Mouse (Mus musculus) hindbrain, embryonic 15.5 days (tissue): ENCODE data around the gene Slco2b1. TPM values are rescaled to one million over a fixed set of nuclear protein-coding genes. Genes with fewer than 3 reads are reported as not detected.

ENCODE experiments used
- polyA plus RNA-seq: library from polyadenylated mRNA; unstranded; fragments of >200 nt; fragmentation: Nextera tagmentation; extraction: Ambion mirVana; gene quantifications from 2 replicates; pipeline ENCODE4 v1.2.1, GENCODE M21; 2015

Gene Slco2b1
- polyA plus RNA-seq, 1 experiment from 2014 or later, result 7.1 TPM

Other genes starting within 250 kb of the Slco2b1 start
- 5.0 and 7.3 TPM in 2 replicates for gene Klhl35, start 245.3 kb downstream of the Slco2b1 start, polyA plus RNA-seq
- gene Rps3, start 227.6 kb downstream of the Slco2b1 start, polyA plus RNA-seq, result 401 and 427 TPM in 2 replicates
- gene Arrb1, start 175.9 kb downstream of the Slco2b1 start, polyA plus RNA-seq, result 17.5 and 19.1 TPM in 2 replicates
- gene Tpbgl, start 84.2 kb downstream of the Slco2b1 start, polyA plus RNA-seq, result 2.0 and 2.4 TPM in 2 replicates
- not detected in 2 replicates for gene Olfr520, start 18.9 kb upstream of the Slco2b1 start, polyA plus RNA-seq
- not detected in 2 replicates for gene Olfr521, start 52.2 kb upstream of the Slco2b1 start, polyA plus RNA-seq
- 1.6 and 2.1 TPM in 2 replicates for gene Neu3, start 117.1 kb upstream of the Slco2b1 start, polyA plus RNA-seq
- 0.80 and 1.1 TPM in 2 replicates for gene Xrra1, start 147.8 kb upstream of the Slco2b1 start, polyA plus RNA-seq
- 276 and 279 TPM in 2 replicates for gene Spcs2, start 152.1 kb upstream of the Slco2b1 start, polyA plus RNA-seq